Comparison of ENCODE assay signal across 10 mouse cellular contexts in the genomic region with DNA sequence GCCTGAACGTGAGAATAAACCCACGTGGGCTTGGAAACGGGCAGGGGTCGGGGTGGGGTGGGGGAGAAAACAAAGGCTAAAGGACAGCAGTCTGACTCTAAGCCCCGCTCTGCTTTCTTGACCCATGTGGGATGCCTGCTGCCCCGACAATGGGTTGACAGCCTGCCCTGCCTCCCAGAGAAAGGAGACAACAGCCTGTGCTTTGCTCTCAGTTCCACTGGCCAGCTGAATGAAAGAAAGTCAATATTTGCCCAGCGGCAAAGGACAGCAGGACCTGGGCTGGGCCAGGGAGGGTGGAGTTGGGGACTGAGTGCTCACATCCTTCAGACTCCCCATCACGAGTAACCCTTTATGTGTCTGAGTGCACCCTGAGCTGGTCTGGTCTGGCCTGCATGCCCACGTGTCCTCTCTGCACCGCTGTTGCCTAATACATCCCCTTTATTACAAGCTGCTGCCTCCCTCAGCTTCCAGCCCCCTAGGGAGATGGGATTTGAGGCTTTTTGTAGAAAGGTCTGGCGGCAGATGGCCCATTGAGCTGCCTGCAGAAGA.
A peak's percentile ranks its signal among the peaks of the same experiment; 100 is the strongest.
DNase-seq lines count a peak whose midpoint lies in the region; ATAC-seq and TF ChIP-seq lines count a peak whose summit lies in the region.
"Had no signal": no experiment of that assay in that cellular context is flagged by ENCODE, and none has a peak within 500 bp of the region (broad histone marks: within the 10 kb centered on the region; RNA-seq: fewer than 3 reads in every experiment).

No protein-coding gene starts in this region.

- peak overlapping the region; percentile 30; the same call in 1 of the 2 replicates for H3K27ac ChIP-seq in hindbrain, embryonic 15.5 days (replicated peaks)
- H3K27ac ChIP-seq in lung, postnatal 0 days (ENCODE audit: low read length): no peak overlapping the region

- peak; percentile 44 to 54 for DNase-seq in cerebellum, adult 18-20 months
- DNase-seq in cerebellum, postnatal 4 days (ENCODE audit: low spot score in 2 of 2): no peak
- DNase-seq in lung, postnatal 0 days (ENCODE audit: low spot score): peak; percentile 82
- DNase-seq in retina, embryonic 14.5 days (ENCODE audit: low spot score): peak; percentile 63
- DNase-seq in ovary, adult 18-20 months (ENCODE audit: low spot score): no peak
- no peak for DNase-seq in frontal cortex, postnatal 10 days (ENCODE audit: low spot score in 2 of 2)
- DNase-seq: kidney, postnatal 25 days had no signal

- peak overlapping the region; percentile 6; the same call in 1 of the 2 replicates for H3K4me2 ChIP-seq in hindbrain, embryonic 15.5 days
- H3K4me2 ChIP-seq in lung, postnatal 0 days (replicated peaks; ENCODE audit: low read depth, low read length): no peak overlapping the region

- peaks cover 34% of the 10 kb centered on the region for H3K4me1 ChIP-seq in hindbrain, embryonic 15.5 days (replicated peaks)
- H3K4me1 ChIP-seq in lung, postnatal 0 days (ENCODE audit: insufficient read depth, low read depth, low read length): no peaks in the 10 kb centered on the region; the same call in 1 of the 2 replicates

- ATAC-seq in hindbrain, embryonic 15.5 days (ENCODE audit: low FRiP score, low read depth): peak; percentile 21; the same call in 1 of the 2 replicates
- peak; percentile 94 for ATAC-seq in lung, postnatal 0 days
- no peak for ATAC-seq in activated CD4-positive, CD25-positive, alpha-beta regulatory T cell, adult 4 months

- no peaks in the 10 kb centered on the region for H3K36me3 ChIP-seq in hindbrain, embryonic 15.5 days
- H3K36me3 ChIP-seq in lung, postnatal 0 days (ENCODE audit: insufficient read depth, low read length): no peaks in the 10 kb centered on the region

- no peak for TF ChIP-seq CTCF in lung, postnatal 0 days (IDR thresholded peaks at IDR 0.05)

- no peak overlapping the region for H3K9ac ChIP-seq in hindbrain, embryonic 15.5 days
- H3K9ac ChIP-seq in lung, postnatal 0 days (replicated peaks; ENCODE audit: low read depth): no peak overlapping the region

- TF ChIP-seq EP300 in lung, postnatal 0 days (IDR thresholded peaks at IDR 0.05): no peak

- H3K9me3 ChIP-seq in hindbrain, embryonic 15.5 days: no peaks in the 10 kb centered on the region
- H3K9me3 ChIP-seq in lung, postnatal 0 days (ENCODE audit: low read length): no peaks in the 10 kb centered on the region

- 9% methylated on average over 11 of the region's 11 CpGs for WGBS in hindbrain, embryonic 15.5 days
- WGBS in lung, postnatal 0 days: 32% methylated on average over 11 of the region's 11 CpGs

- peaks cover 13% of the 10 kb centered on the region; the same call in 1 of the 2 replicates for H3K27me3 ChIP-seq in hindbrain, embryonic 15.5 days
- peaks cover 19% of the 10 kb centered on the region for H3K27me3 ChIP-seq in lung, postnatal 0 days (replicated peaks; ENCODE audit: insufficient read depth, low read length)

- H3K4me3 ChIP-seq in hindbrain, embryonic 15.5 days: no peak overlapping the region
- H3K4me3 ChIP-seq in lung, postnatal 0 days (ENCODE audit: low read depth, low read length): no peak overlapping the region
- H3K4me3 ChIP-seq: erythroblast, embryonic 14.5 days had no signal

Comparison
In these comparisons a context has a peak if more than half of its experiments do, and no peak if none do; other contexts are left out.
1. DNase-seq: peak in cerebellum, adult 18-20 months (2 of 2), lung, postnatal 0 days (single experiment) and retina, embryonic 14.5 days (single experiment); none in cerebellum, postnatal 4 days (0 of 2), ovary, adult 18-20 months (single experiment) and frontal cortex, postnatal 10 days (0 of 2).